In genomic region chr3:19425322-19425721, GRCm38 (mm10) we compare ENCODE assay signal across 23 mouse cellular contexts.
DNase-seq lines count a peak whose midpoint lies in the region; ATAC-seq and TF ChIP-seq lines count a peak whose summit lies in the region.
"Had no signal": no experiment of that assay in that cellular context is flagged by ENCODE, and none has a peak within 500 bp of the region (broad histone marks: within the 10 kb centered on the region; RNA-seq: fewer than 3 reads in every experiment).

No protein-coding gene starts in this region.

- H3K9me3 ChIP-seq in embryonic facial prominence, embryonic 13.5 days = no peaks in the 10 kb centered on the region
- H3K9me3 ChIP-seq in embryonic facial prominence, embryonic 10.5 days = no peaks in the 10 kb centered on the region
- H3K9me3 ChIP-seq in lung, embryonic 16.5 days (ENCODE audit: control insufficient read depth, low read length) = no peaks in the 10 kb centered on the region
- no peaks in the 10 kb centered on the region for H3K9me3 ChIP-seq in limb, embryonic 13.5 days
- no peaks in the 10 kb centered on the region for H3K9me3 ChIP-seq in stomach, postnatal 0 days (ENCODE audit: control insufficient read depth, low read length)
- no peaks in the 10 kb centered on the region for H3K9me3 ChIP-seq in heart, embryonic 12.5 days (replicated peaks)
- H3K9me3 ChIP-seq: embryonic facial prominence, embryonic 15.5 days; forebrain, embryonic 12.5 days; hindbrain, embryonic 12.5 days had no signal

- H3K27ac ChIP-seq in embryonic facial prominence, embryonic 13.5 days = peak overlapping the region; percentile 28; the same call in 1 of the 2 replicates
- no peak overlapping the region for H3K27ac ChIP-seq in embryonic facial prominence, embryonic 10.5 days (replicated peaks)
- H3K27ac ChIP-seq in lung, embryonic 16.5 days (ENCODE audit: low read length) = peak overlapping the region; percentile 68
- peak overlapping the region; percentile 73; the same call in 1 of the 2 replicates for H3K27ac ChIP-seq in limb, embryonic 13.5 days
- no peak overlapping the region for H3K27ac ChIP-seq in stomach, postnatal 0 days (replicated peaks)
- H3K27ac ChIP-seq in heart, embryonic 12.5 days (ENCODE audit: poor library complexity, severe bottlenecking) = no peak overlapping the region
- H3K27ac ChIP-seq: forebrain, embryonic 12.5 days; heart, adult 2 months; hindbrain, embryonic 12.5 days; hindbrain, postnatal 0 days had no signal

- H3K9ac ChIP-seq in embryonic facial prominence, embryonic 13.5 days = no peak overlapping the region
- H3K9ac ChIP-seq in lung, embryonic 16.5 days (ENCODE audit: low read length) = no peak overlapping the region
- H3K9ac ChIP-seq in limb, embryonic 13.5 days = no peak overlapping the region
- H3K9ac ChIP-seq in stomach, postnatal 0 days (ENCODE audit: low read length) = no peak overlapping the region
- H3K9ac ChIP-seq in heart, embryonic 12.5 days = no peak overlapping the region
- H3K9ac ChIP-seq: embryonic facial prominence, embryonic 15.5 days; forebrain, embryonic 12.5 days; forebrain, postnatal 0 days; hindbrain, embryonic 12.5 days had no signal

- H3K4me2 ChIP-seq in embryonic facial prominence, embryonic 13.5 days = no peak overlapping the region
- H3K4me2 ChIP-seq in lung, embryonic 16.5 days (ENCODE audit: low read depth, low read length) = no peak overlapping the region
- no peak overlapping the region for H3K4me2 ChIP-seq in limb, embryonic 13.5 days (replicated peaks)
- H3K4me2 ChIP-seq in stomach, postnatal 0 days (replicated peaks; ENCODE audit: low read depth) = no peak overlapping the region
- H3K4me2 ChIP-seq in heart, embryonic 12.5 days = no peak overlapping the region
- H3K4me2 ChIP-seq: embryonic facial prominence, embryonic 15.5 days; forebrain, embryonic 12.5 days; heart, embryonic 11.5 days; hindbrain, embryonic 12.5 days had no signal

- no peak for TF ChIP-seq CTCF in stomach, postnatal 0 days (IDR thresholded peaks at IDR 0.05; ENCODE audit: low read depth)

- H3K4me3 ChIP-seq in embryonic facial prominence, embryonic 13.5 days = no peak overlapping the region
- no peak overlapping the region for H3K4me3 ChIP-seq in embryonic facial prominence, embryonic 10.5 days
- no peak overlapping the region for H3K4me3 ChIP-seq in lung, embryonic 16.5 days (ENCODE audit: low read length)
- no peak overlapping the region for H3K4me3 ChIP-seq in limb, embryonic 13.5 days
- H3K4me3 ChIP-seq in stomach, postnatal 0 days (ENCODE audit: low read depth, low read length) = no peak overlapping the region
- H3K4me3 ChIP-seq in heart, embryonic 12.5 days = no peak overlapping the region
- H3K4me3 ChIP-seq: embryonic facial prominence, embryonic 15.5 days; forebrain, embryonic 12.5 days; heart, adult 2 months; hindbrain, embryonic 12.5 days had no signal

- WGBS in embryonic facial prominence, embryonic 13.5 days = 80% methylated on average over 1 of the region's 1 CpGs
- WGBS in embryonic facial prominence, embryonic 10.5 days = 92% methylated on average over 1 of the region's 1 CpGs
- WGBS in lung, embryonic 16.5 days = 90% methylated on average over 1 of the region's 1 CpGs
- WGBS in limb, embryonic 13.5 days = 84% methylated on average over 1 of the region's 1 CpGs
- 67% methylated on average over 1 of the region's 1 CpGs for WGBS in stomach, postnatal 0 days
- 81% methylated on average over 1 of the region's 1 CpGs for WGBS in heart, embryonic 12.5 days

- no peak for DNase-seq in embryonic facial prominence, embryonic 10.5 days (ENCODE audit: low spot score)
- DNase-seq in lung, postnatal 4 days = no peak
- DNase-seq in stomach, postnatal 0 days (ENCODE audit: low spot score) = no peak
- no peak for DNase-seq in right cerebral cortex, postnatal 36 days (ENCODE audit: low spot score in 2 of 2)
- DNase-seq: adrenal gland, postnatal 10 days; B cell, adult 2 months; cerebellum, adult 11 months; cerebellum, adult 8-10 months; cerebellum, postnatal 14 days; forebrain, postnatal 0 days; gastrocnemius, postnatal 14 days; heart, postnatal 36 days had no signal

- peaks cover 17% of the 10 kb centered on the region for H3K4me1 ChIP-seq in embryonic facial prominence, embryonic 13.5 days
- 0 out of 2 replicates have a peak, but pooled peaks cover 4% of the 10 kb centered on the region for H3K4me1 ChIP-seq in embryonic facial prominence, embryonic 10.5 days
- H3K4me1 ChIP-seq in lung, embryonic 16.5 days (replicated peaks; ENCODE audit: control insufficient read depth, insufficient read depth, low read length) = peaks cover 8% of the 10 kb centered on the region; the same call in 1 of the 2 replicates
- H3K4me1 ChIP-seq in limb, embryonic 13.5 days = peaks cover 15% of the 10 kb centered on the region
- no peaks in the 10 kb centered on the region for H3K4me1 ChIP-seq in stomach, postnatal 0 days (replicated peaks; ENCODE audit: control insufficient read depth, insufficient read depth)
- H3K4me1 ChIP-seq in heart, embryonic 12.5 days (replicated peaks) = no peaks in the 10 kb centered on the region
- H3K4me1 ChIP-seq: forebrain, embryonic 12.5 days; hindbrain, embryonic 12.5 days had no signal

- ATAC-seq in embryonic facial prominence, embryonic 13.5 days (ENCODE audit: insufficient number of reproducible peaks, insufficient read depth, low FRiP score, low TSS enrichment, low read depth) = no peak
- no peak for ATAC-seq in lung, embryonic 16.5 days (ENCODE audit: low read depth)
- ATAC-seq in limb, embryonic 13.5 days (ENCODE audit: low FRiP score, low read depth) = no peak
- peak; percentile 6; the same call in 1 of the 2 replicates for ATAC-seq in stomach, postnatal 0 days (ENCODE audit: low FRiP score, low TSS enrichment)
- no peak for ATAC-seq in heart, embryonic 12.5 days (ENCODE audit: insufficient number of reproducible peaks, low FRiP score)
- ATAC-seq: CD4-positive, CD25-positive, alpha-beta regulatory T cell, adult 4 months; forebrain, postnatal 0 days; hindbrain, postnatal 0 days had no signal

- H3K27me3 ChIP-seq in embryonic facial prominence, embryonic 13.5 days = no peaks in the 10 kb centered on the region
- no peaks in the 10 kb centered on the region for H3K27me3 ChIP-seq in embryonic facial prominence, embryonic 10.5 days (replicated peaks; ENCODE audit: low read depth, poor library complexity, severe bottlenecking)
- no peaks in the 10 kb centered on the region for H3K27me3 ChIP-seq in lung, embryonic 16.5 days (ENCODE audit: control insufficient read depth, insufficient read depth, low read depth, low read length)
- H3K27me3 ChIP-seq in limb, embryonic 13.5 days = no peaks in the 10 kb centered on the region
- H3K27me3 ChIP-seq in stomach, postnatal 0 days (ENCODE audit: control insufficient read depth, insufficient read depth, low read length) = no peaks in the 10 kb centered on the region
- H3K27me3 ChIP-seq in heart, embryonic 12.5 days (replicated peaks) = no peaks in the 10 kb centered on the region
- H3K27me3 ChIP-seq: embryonic facial prominence, embryonic 15.5 days; forebrain, embryonic 12.5 days; hindbrain, embryonic 12.5 days had no signal

- no peaks in the 10 kb centered on the region for H3K36me3 ChIP-seq in embryonic facial prominence, embryonic 13.5 days
- no peaks in the 10 kb centered on the region for H3K36me3 ChIP-seq in embryonic facial prominence, embryonic 10.5 days (replicated peaks)
- no peaks in the 10 kb centered on the region for H3K36me3 ChIP-seq in lung, embryonic 16.5 days (ENCODE audit: control insufficient read depth, insufficient read depth, low read length)
- no peaks in the 10 kb centered on the region for H3K36me3 ChIP-seq in limb, embryonic 13.5 days
- no peaks in the 10 kb centered on the region for H3K36me3 ChIP-seq in stomach, postnatal 0 days (ENCODE audit: control insufficient read depth, insufficient read depth, low read length)
- H3K36me3 ChIP-seq in heart, embryonic 12.5 days = no peaks in the 10 kb centered on the region
- H3K36me3 ChIP-seq: embryonic facial prominence, embryonic 15.5 days; forebrain, embryonic 12.5 days; hindbrain, embryonic 12.5 days had no signal

- TF ChIP-seq EP300 in stomach, postnatal 0 days (optimal IDR thresholded peaks at IDR 0.05) = peak; percentile 21

Comparison
In these comparisons a context has a peak if more than half of its experiments do, and no peak if none do; other contexts are left out.
1. H3K27ac ChIP-seq: peak in embryonic facial prominence, embryonic 13.5 days (single experiment), lung, embryonic 16.5 days (single experiment) and limb, embryonic 13.5 days (single experiment); none in embryonic facial prominence, embryonic 10.5 days (single experiment), stomach, postnatal 0 days (single experiment) and heart, embryonic 12.5 days (single experiment).